Mouse (Mus musculus) CH12.LX (cell line): Measurements from ENCODE around the gene Cdk17. TPM values are rescaled to one million over a fixed set of nuclear protein-coding genes. Genes with fewer than 3 reads are reported as not detected.
A peak's percentile ranks its signal among the peaks of the same experiment; 100 is the strongest.

ENCODE experiments used
- DNase-seq: peaks from one replicate; pipeline ENCODE4 v3.0.0-alpha.2; 2013; ENCODE audit errors: extremely low read depth
- H3K27ac ChIP-seq: 2 replicates; pipeline ENCODE4 v1.5.1; 2012; ENCODE audit warnings: low read depth, mild to moderate bottlenecking, control low read depth, moderate library complexity; ENCODE audit not compliant: insufficient read depth
- H3K27me3 ChIP-seq: replicated peaks from 2 replicates; pipeline ENCODE3; 2012; ENCODE audit warnings: inconsistent platforms
- H3K36me3 ChIP-seq, 2 experiments: replicated peaks in 1 of 2; 2 replicates each; pipeline versions ENCODE3 to v1.6.1; 2012; ENCODE audit warnings: inconsistent platforms in 1 of 2, low read length in 1 of 2, mild to moderate bottlenecking in 1 of 2, mixed read lengths in 1 of 2, moderate library complexity in 1 of 2; ENCODE audit not compliant: control insufficient read depth in 1 of 2, insufficient read depth in 1 of 2
- H3K4me1 ChIP-seq, 2 experiments: 2 replicates each; pipeline ENCODE4 v1.6.1; 2012; ENCODE audit warnings: inconsistent platforms in 1 of 2, moderate library complexity in 1 of 2; ENCODE audit not compliant: insufficient read depth in 2 of 2, control insufficient read depth in 1 of 2
- H3K4me2 ChIP-seq: 2 replicates; pipeline ENCODE4 v1.6.1; 2012; ENCODE audit warnings: low read depth, mild to moderate bottlenecking, control low read depth; ENCODE audit not compliant: poor library complexity, insufficient read depth, severe bottlenecking
- H3K4me3 ChIP-seq, 3 experiments: fragments of 150-350 bp in 1 of 3; sonication (generic) in 1 of 3; replicated peaks in 1 of 3; 2 replicates each; pipeline versions ENCODE3 to v1.5.1; 2011 to 2012; ENCODE audit warnings: low read depth in 2 of 3, low read length in 2 of 3, mild to moderate bottlenecking in 2 of 3, moderate library complexity in 2 of 3, control low read depth in 1 of 3, improper control_type of control experiment in 1 of 3, inconsistent platforms in 1 of 3, mixed read lengths in 1 of 3; ENCODE audit not compliant: poor library complexity in 1 of 3
- H3K79me2 ChIP-seq: replicated peaks from 2 replicates; pipeline ENCODE4 v1.6.1; 2012; ENCODE audit warnings: mild to moderate bottlenecking, moderate library complexity; ENCODE audit not compliant: control insufficient read depth, poor library complexity, insufficient read depth, severe bottlenecking; ENCODE audit errors: extremely low read depth
- H3K9ac ChIP-seq: 2 replicates; pipeline ENCODE4 v1.6.1; 2012; ENCODE audit warnings: low read depth, mild to moderate bottlenecking, control low read depth, moderate library complexity; ENCODE audit not compliant: insufficient read depth
- H3K9me3 ChIP-seq: replicated peaks from 2 replicates; pipeline ENCODE3; 2012; ENCODE audit warnings: low read length, inconsistent platforms, mixed read lengths
- BHLHE40 ChIP-seq: IDR thresholded peaks from 2 replicates; pipeline ENCODE4 v1.6.1; 2011; ENCODE audit warnings: mild to moderate bottlenecking, low read depth, low read length, improper control_type of control experiment
- CHD1 ChIP-seq: IDR thresholded peaks from 2 replicates; pipeline ENCODE4 v1.6.1; 2012; ENCODE audit warnings: low read depth, low read length, improper control_type of control experiment, inconsistent platforms
- CTCF ChIP-seq, 2 experiments: IDR thresholded peaks in 1 of 2; conservative IDR thresholded peaks in 1 of 2; 2 replicates each; pipeline ENCODE4 v1.5.1; 2011 to 2012; ENCODE audit warnings: low read depth in 2 of 2, low read length in 2 of 2, improper control_type of control experiment in 1 of 2, inconsistent platforms in 1 of 2, mild to moderate bottlenecking in 1 of 2, moderate library complexity in 1 of 2
- E2F4 ChIP-seq: IDR thresholded peaks from 2 replicates; pipeline ENCODE4 v1.6.1; 2011; ENCODE audit warnings: low read depth, low read length, improper control_type of control experiment; ENCODE audit not compliant: insufficient replicate concordance
- ELF1 ChIP-seq: IDR thresholded peaks from 2 replicates; pipeline ENCODE4 v1.6.1; 2014; ENCODE audit warnings: low read depth, mild to moderate bottlenecking, inconsistent platforms, low read length, improper control_type of control experiment
- EP300 ChIP-seq: IDR thresholded peaks from 2 replicates; pipeline ENCODE4 v1.6.1; 2011; ENCODE audit warnings: low read length, improper control_type of control experiment
- ETS1 ChIP-seq: conservative IDR thresholded peaks from 2 replicates; pipeline ENCODE4 v1.6.1; 2012; ENCODE audit warnings: low read depth, mild to moderate bottlenecking, inconsistent platforms, low read length, improper control_type of control experiment, moderate library complexity
- HCFC1 ChIP-seq: IDR thresholded peaks from 2 replicates; pipeline ENCODE4 v1.6.1; 2012; ENCODE audit warnings: low read depth, mild to moderate bottlenecking, inconsistent platforms, low read length, improper control_type of control experiment
- IRF4 ChIP-seq: IDR thresholded peaks from 2 replicates; pipeline ENCODE4 v1.6.1; 2014; ENCODE audit warnings: low read depth, mild to moderate bottlenecking, inconsistent platforms, low read length, improper control_type of control experiment
- JUN ChIP-seq: IDR thresholded peaks from 2 replicates; pipeline ENCODE4 v1.6.1; 2011; ENCODE audit warnings: low read depth, mild to moderate bottlenecking, low read length, improper control_type of control experiment, moderate library complexity; ENCODE audit not compliant: insufficient read depth
- MAFK ChIP-seq: IDR thresholded peaks from 2 replicates; pipeline ENCODE4 v1.6.1; 2011; ENCODE audit warnings: low read length, improper control_type of control experiment; ENCODE audit not compliant: insufficient replicate concordance
- MAZ ChIP-seq: IDR thresholded peaks from 2 replicates; pipeline ENCODE4 v1.6.1; 2012; ENCODE audit warnings: low read depth, mild to moderate bottlenecking, inconsistent platforms, low read length, improper control_type of control experiment, moderate library complexity
- POLR2A ChIP-seq: IDR thresholded peaks from 2 replicates; pipeline ENCODE4 v1.6.1; 2011; ENCODE audit warnings: low read depth, mild to moderate bottlenecking, improper control_type of control experiment, low read length
- POLR2AphosphoS2 ChIP-seq: IDR thresholded peaks from 2 replicates; pipeline ENCODE4 v1.6.1; 2011; ENCODE audit warnings: low read depth, low read length, improper control_type of control experiment
- RAD21 ChIP-seq: IDR thresholded peaks from 2 replicates; pipeline ENCODE4 v1.6.1; 2011; ENCODE audit warnings: low read depth, mild to moderate bottlenecking, low read length, improper control_type of control experiment, moderate library complexity
- TCF12 ChIP-seq: IDR thresholded peaks from 2 replicates; pipeline ENCODE4 v1.6.1; 2014; ENCODE audit warnings: low read depth, mild to moderate bottlenecking, inconsistent platforms, low read length, improper control_type of control experiment
- ZKSCAN1 ChIP-seq: IDR thresholded peaks from 2 replicates; pipeline ENCODE4 v1.6.1; 2012; ENCODE audit warnings: low read depth, inconsistent platforms, low read length, improper control_type of control experiment, borderline replicate concordance
- ZMIZ1 ChIP-seq: IDR thresholded peaks from 2 replicates; pipeline ENCODE4 v1.6.1; 2012; ENCODE audit warnings: low read depth, mild to moderate bottlenecking, inconsistent platforms, low read length, improper control_type of control experiment
- ZNF384 ChIP-seq: IDR thresholded peaks from 2 replicates; pipeline ENCODE4 v1.6.1; 2012; ENCODE audit warnings: low read depth, low read length, improper control_type of control experiment, inconsistent platforms
- dilution Hi-C: fragments of 300-500 bp; cut with MboI; formaldehyde crosslinking; loops from 2 replicates; pipeline ENCODE4 v1.14.3; 2020; ENCODE audit warnings: low sequenced_read_pairs; ENCODE audit not compliant: extremely low pct_unique_long_range_greater_than_20kb, extremely low pct_ligation_motif_present
- in situ Hi-C: fragments of 300-500 bp; cut with MboI; formaldehyde crosslinking; loops from 3 replicates; pipeline ENCODE4 v1.14.3; 2019; ENCODE audit warnings: low sequenced_read_pairs, low pct_ligation_motif_present, low pct_unique_long_range_greater_than_20kb, mixed read lengths
- polyA plus RNA-seq: library from polyadenylated mRNA; unstranded; fragments of >175 nt; gene quantifications from 2 replicates; pipeline ENCODE4 v1.2.1, GENCODE M21; 2012; ENCODE audit warnings: low read depth; ENCODE audit not compliant: insufficient read length
- total RNA-seq, 2 experiments: library from RNA; depleted of rRNA; stranded (reverse); fragments of 300-350 nt in 1 of 2; fragments of >200 nt in 1 of 2; gene quantifications; 2 replicates each; pipeline ENCODE4 v1.2.3; 2012 to 2014

Gene Cdk17
- total and polyA plus RNA-seq, 3 experiments, result 23.4 to 51.3 (median 28.5) TPM

DNA sequence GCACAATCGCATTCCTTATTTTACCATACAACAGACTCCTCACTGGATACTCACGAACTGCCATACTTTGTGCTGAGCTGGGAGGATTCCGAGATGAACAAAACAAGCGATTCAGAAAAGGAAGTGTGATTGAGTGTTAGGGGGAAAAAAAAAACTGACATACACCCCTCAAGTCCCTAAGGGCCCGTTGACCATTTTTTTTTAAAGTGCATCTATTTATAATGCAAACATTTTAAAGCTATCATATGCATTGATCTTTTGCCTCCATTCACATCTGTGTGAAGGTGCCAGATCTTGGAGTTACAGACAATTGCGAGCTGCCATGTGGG is 16.7 kb upstream of the Cdk17 start:
- DNase-seq, result no peak
- no peak overlapping the region for H3K27ac ChIP-seq
- H3K27me3 ChIP-seq, result peaks cover 2% of the 10 kb centered on the region

DNA sequence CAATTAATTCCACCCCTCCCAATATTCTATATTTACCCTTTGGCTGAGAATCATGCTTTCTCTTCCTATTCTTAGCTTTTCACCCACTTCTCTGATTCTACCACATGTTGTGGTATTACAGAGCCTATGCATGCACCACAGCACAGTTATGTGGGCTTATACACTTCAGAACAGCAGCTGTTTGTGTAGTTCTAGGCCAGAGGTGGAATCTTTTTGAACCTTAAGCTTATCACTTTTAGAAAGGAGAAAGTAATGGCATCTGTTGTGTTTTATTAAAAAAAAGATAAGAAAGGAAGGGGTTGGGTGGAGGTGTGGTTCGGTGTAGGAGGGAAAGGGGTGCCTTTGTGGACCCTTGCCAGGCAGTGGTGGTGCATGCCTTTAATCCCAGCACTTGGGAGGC is 16.1 kb upstream of the Cdk17 start:
- dilution Hi-C loops, result no loop called here
- H3K4me2 ChIP-seq, result no peak overlapping the region
- no peaks in the 10 kb centered on the region for H3K36me3 ChIP-seq
- H3K27me3 ChIP-seq, result peaks cover 3% of the 10 kb centered on the region
- no peaks in the 10 kb centered on the region for H3K79me2 ChIP-seq
- TF ChIP-seq ETS1 (no peak), ELF1 (no peak), CTCF (conservative IDR thresholded peaks at IDR 0.05 in 1 of 2, IDR thresholded peaks at IDR 0.05 in 1 of 2; ENCODE audit: low read depth in 2 of 2, low read length in 2 of 2) (no peak), CHD1 (no peak), RAD21 (no peak), TCF12 (no peak), POLR2AphosphoS2 (no peak), POLR2A (no peak), E2F4 (no peak), ZMIZ1 (no peak), JUN (no peak), MAFK (no peak), BHLHE40 (no peak), EP300 (no peak), HCFC1 (no peak), ZKSCAN1 (no peak), MAZ (no peak)
- TF ChIP-seq, all 38 proteins: peak for 0
- Histone ChIP-seq H3K4me3 (no peak overlapping the region), H3K9ac (no peak overlapping the region), H3K27ac (no peak overlapping the region), H3K9me3 (no peaks in the 10 kb centered on the region), H3K4me1 (no peaks in the 10 kb centered on the region)
- in situ Hi-C loops, result no loop called here
- DNase-seq, result no peak

More for the DNA sequence above, 16.7 kb upstream of the Cdk17 start:
- H3K4me3 ChIP-seq, result no peak overlapping the region
- no peaks in the 10 kb centered on the region for H3K4me1 ChIP-seq
- H3K4me2 ChIP-seq, result no peak overlapping the region
- dilution Hi-C loops, result no loop called here
- no peak overlapping the region for H3K9ac ChIP-seq
- 0 out of 2 replicates have a peak, but pooled peaks have one; percentile 14 for TF ChIP-seq ZNF384
- TF ChIP-seq IRF4, result no peak
- TF ChIP-seq CTCF (conservative IDR thresholded peaks at IDR 0.05 in 1 of 2, IDR thresholded peaks at IDR 0.05 in 1 of 2; ENCODE audit: low read depth in 2 of 2, low read length in 2 of 2), result no peak
- TF ChIP-seq, all 38 proteins: peak for 1
- Histone ChIP-seq H3K9me3 (no peaks in the 10 kb centered on the region), H3K79me2 (no peaks in the 10 kb centered on the region), H3K36me3 (no peaks in the 10 kb centered on the region)
- in situ Hi-C loops, result no loop called here
